Mouse (Mus musculus): ENCODE measurements at regions not wholly inside any gene's neighbourhood (a gene's known extent, or its start where the extent isn't known, plus 50 kb on each side); places are given as distances from the start of the nearest gene placed in this dataset.

- Histone ChIP-seq H3K27me3 (replicated peaks; ENCODE audit: control insufficient read depth, insufficient read depth, low read length) (no peaks in the 10 kb centered on the region), H3K4me2 (ENCODE audit: low read depth, low read length) (no peak overlapping the region), H3K9ac (ENCODE audit: low read depth, low read length) (no peak overlapping the region), H3K4me3 (ENCODE audit: low read depth, low read length) (no peak overlapping the region), H3K36me3 (ENCODE audit: control insufficient read depth, insufficient read depth, low read length) (no peaks in the 10 kb centered on the region), H3K9me3 (ENCODE audit: control insufficient read depth, low read length) (peaks cover 10% of the 10 kb centered on the region), H3K4me1 (ENCODE audit: control insufficient read depth, insufficient read depth, low read length) (no peaks in the 10 kb centered on the region), H3K27ac (replicated peaks; ENCODE audit: low read depth, low read length) (no peak overlapping the region)
- no peak for ATAC-seq (ENCODE audit: low read depth)
- 75% methylated on average over 3 of the region's 3 CpGs for WGBS
- no peak for DNase-seq (ENCODE audit: low spot score)
These were observed 51.1 kb upstream of the Egr2 start for GRCm38 (mm10) chr10:67484091-67484745.

All from embryonic facial prominence, embryonic 14.5 days (tissue).